Mouse (Mus musculus): ENCODE results near the gene Slc27a3. TPM values are rescaled to one million over a fixed set of nuclear protein-coding genes. Genes with fewer than 3 reads are reported as not detected.

Gene Slc27a3
- polyA plus RNA-seq, 1 experiment from 2014 or later, result 5.7 TPM

- H3K36me3 ChIP-seq (ENCODE audit: control insufficient read depth, insufficient read depth, low read length), result peaks cover 5% of the 10 kb centered on the region; the same call in 1 of the 2 replicates
- WGBS (ENCODE audit: insufficient replicate concordance), result 100% methylated on average over 1 of the region's 1 CpGs
- H3K4me3 ChIP-seq (ENCODE audit: low read depth, low read length), result no peak overlapping the region
- H3K27me3 ChIP-seq (ENCODE audit: control insufficient read depth, insufficient read depth, low read length), result no peaks in the 10 kb centered on the region
- no peaks in the 10 kb centered on the region for H3K9me3 ChIP-seq (replicated peaks; ENCODE audit: control insufficient read depth, low read length)
- H3K4me2 ChIP-seq, result no peak overlapping the region
- H3K9ac ChIP-seq (ENCODE audit: low read depth, low read length), result no peak overlapping the region
- H3K27ac ChIP-seq (ENCODE audit: low read depth, low read length), result no peak overlapping the region
- ATAC-seq (replicated peaks; ENCODE audit: insufficient number of reproducible peaks, low FRiP score, low TSS enrichment), result no peak
- peaks cover 21% of the 10 kb centered on the region for H3K4me1 ChIP-seq (ENCODE audit: control insufficient read depth, insufficient read depth, low read length)
These were observed 37.8 kb upstream of the Slc27a3 start for GRCm38 (mm10) chr3:90427574-90427973.

- peaks cover 17% of the 10 kb centered on the region for H3K36me3 ChIP-seq (ENCODE audit: control insufficient read depth, insufficient read depth, low read length)
These were observed 35.8 kb upstream of the Slc27a3 start for GRCm38 (mm10) chr3:90425499-90425898.

GRCm38 (mm10) chr3:90423549-90423948 is 33.8 kb upstream of the Slc27a3 start:
- peaks cover 23% of the 10 kb centered on the region for H3K36me3 ChIP-seq (ENCODE audit: control insufficient read depth, insufficient read depth, low read length)
- no peaks in the 10 kb centered on the region for H3K9me3 ChIP-seq (replicated peaks; ENCODE audit: control insufficient read depth, low read length)
- H3K4me2 ChIP-seq, result no peak overlapping the region
- no peaks in the 10 kb centered on the region for H3K27me3 ChIP-seq (ENCODE audit: control insufficient read depth, insufficient read depth, low read length)
- H3K9ac ChIP-seq (ENCODE audit: low read depth, low read length), result no peak overlapping the region
- H3K4me1 ChIP-seq (ENCODE audit: control insufficient read depth, insufficient read depth, low read length), result no peaks in the 10 kb centered on the region
- H3K4me3 ChIP-seq (ENCODE audit: low read depth, low read length), result no peak overlapping the region
- H3K27ac ChIP-seq (ENCODE audit: low read depth, low read length), result no peak overlapping the region
- ATAC-seq (replicated peaks; ENCODE audit: insufficient number of reproducible peaks, low FRiP score, low TSS enrichment), result no peak

More at GRCm38 (mm10) chr3:90425499-90425898, 35.8 kb upstream of the Slc27a3 start:
- ATAC-seq (replicated peaks; ENCODE audit: insufficient number of reproducible peaks, low FRiP score, low TSS enrichment), result no peak
- Histone ChIP-seq H3K4me2 (no peak overlapping the region), H3K9ac (ENCODE audit: low read depth, low read length) (no peak overlapping the region), H3K27me3 (ENCODE audit: control insufficient read depth, insufficient read depth, low read length) (no peaks in the 10 kb centered on the region), H3K27ac (ENCODE audit: low read depth, low read length) (no peak overlapping the region), H3K4me1 (ENCODE audit: control insufficient read depth, insufficient read depth, low read length) (peaks cover 4% of the 10 kb centered on the region; the same call in 1 of the 2 replicates), H3K4me3 (ENCODE audit: low read depth, low read length) (no peak overlapping the region), H3K9me3 (replicated peaks; ENCODE audit: control insufficient read depth, low read length) (no peaks in the 10 kb centered on the region)
- 72% methylated on average over 2 of the region's 2 CpGs for WGBS (ENCODE audit: insufficient replicate concordance)

- H3K4me2 ChIP-seq, result no peak overlapping the region
- no peaks in the 10 kb centered on the region for H3K4me1 ChIP-seq (ENCODE audit: control insufficient read depth, insufficient read depth, low read length)
- peaks cover 27% of the 10 kb centered on the region for H3K36me3 ChIP-seq (ENCODE audit: control insufficient read depth, insufficient read depth, low read length)
- H3K27ac ChIP-seq (ENCODE audit: low read depth, low read length), result no peak overlapping the region
- WGBS (ENCODE audit: insufficient replicate concordance), result 91% methylated on average over 6 of the region's 6 CpGs
- H3K27me3 ChIP-seq (ENCODE audit: control insufficient read depth, insufficient read depth, low read length), result no peaks in the 10 kb centered on the region
- no peaks in the 10 kb centered on the region for H3K9me3 ChIP-seq (replicated peaks; ENCODE audit: control insufficient read depth, low read length)
- no peak overlapping the region for H3K4me3 ChIP-seq (ENCODE audit: low read depth, low read length)
- no peak overlapping the region for H3K9ac ChIP-seq (ENCODE audit: low read depth, low read length)
- no peak for ATAC-seq (replicated peaks; ENCODE audit: insufficient number of reproducible peaks, low FRiP score, low TSS enrichment)
These were observed 31.0 kb upstream of the Slc27a3 start for GRCm38 (mm10) chr3:90420696-90421095.

GRCm38 (mm10) chr3:90413011-90413396 is 23.3 kb upstream of the Slc27a3 start:
- WGBS (ENCODE audit: insufficient replicate concordance), result 46% methylated on average over 3 of the region's 3 CpGs
- no peak overlapping the region for H3K4me3 ChIP-seq (ENCODE audit: low read depth, low read length)
- no peak for ATAC-seq (replicated peaks; ENCODE audit: insufficient number of reproducible peaks, low FRiP score, low TSS enrichment)
- no peaks in the 10 kb centered on the region for H3K4me1 ChIP-seq (ENCODE audit: control insufficient read depth, insufficient read depth, low read length)
- H3K9ac ChIP-seq (ENCODE audit: low read depth, low read length), result no peak overlapping the region
- no peak overlapping the region for H3K27ac ChIP-seq (ENCODE audit: low read depth, low read length)
- H3K27me3 ChIP-seq (ENCODE audit: control insufficient read depth, insufficient read depth, low read length), result no peaks in the 10 kb centered on the region
- no peak overlapping the region for H3K4me2 ChIP-seq
- no peaks in the 10 kb centered on the region for H3K9me3 ChIP-seq (replicated peaks; ENCODE audit: control insufficient read depth, low read length)
- peaks cover 34% of the 10 kb centered on the region for H3K36me3 ChIP-seq (ENCODE audit: control insufficient read depth, insufficient read depth, low read length)

- ATAC-seq (replicated peaks; ENCODE audit: insufficient number of reproducible peaks, low FRiP score, low TSS enrichment), result no peak
- Histone ChIP-seq H3K4me3 (ENCODE audit: low read depth, low read length) (no peak overlapping the region), H3K27me3 (ENCODE audit: control insufficient read depth, insufficient read depth, low read length) (no peaks in the 10 kb centered on the region), H3K4me2 (no peak overlapping the region), H3K9me3 (replicated peaks; ENCODE audit: control insufficient read depth, low read length) (no peaks in the 10 kb centered on the region), H3K27ac (ENCODE audit: low read depth, low read length) (no peak overlapping the region), H3K9ac (ENCODE audit: low read depth, low read length) (no peak overlapping the region; the same call in 1 of the 2 replicates), H3K36me3 (ENCODE audit: control insufficient read depth, insufficient read depth, low read length) (peaks cover 38% of the 10 kb centered on the region), H3K4me1 (ENCODE audit: control insufficient read depth, insufficient read depth, low read length) (no peaks in the 10 kb centered on the region)
- 41% methylated on average over 5 of the region's 5 CpGs for WGBS (ENCODE audit: insufficient replicate concordance)
These were observed 22.7 kb upstream of the Slc27a3 start for GRCm38 (mm10) chr3:90412312-90413010.

GRCm38 (mm10) chr3:90408721-90409120 is 19.0 kb upstream of the Slc27a3 start:
- H3K27ac ChIP-seq (ENCODE audit: low read depth, low read length), result no peak overlapping the region
- peaks cover 58% of the 10 kb centered on the region for H3K36me3 ChIP-seq (ENCODE audit: control insufficient read depth, insufficient read depth, low read length)
- 87% methylated on average over 3 of the region's 3 CpGs for WGBS (ENCODE audit: insufficient replicate concordance)
- H3K9me3 ChIP-seq (replicated peaks; ENCODE audit: control insufficient read depth, low read length), result no peaks in the 10 kb centered on the region
- no peak overlapping the region for H3K4me3 ChIP-seq (ENCODE audit: low read depth, low read length)
- no peak for ATAC-seq (replicated peaks; ENCODE audit: insufficient number of reproducible peaks, low FRiP score, low TSS enrichment)
- H3K4me2 ChIP-seq, result no peak overlapping the region
- H3K4me1 ChIP-seq (ENCODE audit: control insufficient read depth, insufficient read depth, low read length), result no peaks in the 10 kb centered on the region
- no peaks in the 10 kb centered on the region for H3K27me3 ChIP-seq (ENCODE audit: control insufficient read depth, insufficient read depth, low read length)
- no peak overlapping the region for H3K9ac ChIP-seq (ENCODE audit: low read depth, low read length)

GRCm38 (mm10) chr3:90406414-90406813 is 16.7 kb upstream of the Slc27a3 start:
- 86% methylated on average over 5 of the region's 5 CpGs for WGBS (ENCODE audit: insufficient replicate concordance)
- Histone ChIP-seq H3K9me3 (replicated peaks; ENCODE audit: control insufficient read depth, low read length) (no peaks in the 10 kb centered on the region), H3K9ac (ENCODE audit: low read depth, low read length) (no peak overlapping the region), H3K4me1 (ENCODE audit: control insufficient read depth, insufficient read depth, low read length) (no peaks in the 10 kb centered on the region), H3K27ac (ENCODE audit: low read depth, low read length) (no peak overlapping the region), H3K4me2 (no peak overlapping the region), H3K27me3 (ENCODE audit: control insufficient read depth, insufficient read depth, low read length) (no peaks in the 10 kb centered on the region), H3K36me3 (ENCODE audit: control insufficient read depth, insufficient read depth, low read length) (peaks cover 70% of the 10 kb centered on the region), H3K4me3 (ENCODE audit: low read depth, low read length) (no peak overlapping the region)
- no peak for ATAC-seq (replicated peaks; ENCODE audit: insufficient number of reproducible peaks, low FRiP score, low TSS enrichment)

- no peaks in the 10 kb centered on the region for H3K9me3 ChIP-seq (replicated peaks; ENCODE audit: control insufficient read depth, low read length)
- peaks cover 71% of the 10 kb centered on the region for H3K36me3 ChIP-seq (ENCODE audit: control insufficient read depth, insufficient read depth, low read length)
- H3K4me1 ChIP-seq (ENCODE audit: control insufficient read depth, insufficient read depth, low read length), result no peaks in the 10 kb centered on the region
- H3K4me2 ChIP-seq, result no peak overlapping the region
- WGBS (ENCODE audit: insufficient replicate concordance), result 72% methylated on average over 4 of the region's 4 CpGs
- no peak overlapping the region for H3K9ac ChIP-seq (ENCODE audit: low read depth, low read length)
- no peak overlapping the region for H3K4me3 ChIP-seq (ENCODE audit: low read depth, low read length)
- ATAC-seq (replicated peaks; ENCODE audit: insufficient number of reproducible peaks, low FRiP score, low TSS enrichment), result no peak
- H3K27ac ChIP-seq (ENCODE audit: low read depth, low read length), result no peak overlapping the region
- no peaks in the 10 kb centered on the region for H3K27me3 ChIP-seq (ENCODE audit: control insufficient read depth, insufficient read depth, low read length)
These were observed 14.9 kb upstream of the Slc27a3 start for GRCm38 (mm10) chr3:90404609-90405008.

Data from heart, embryonic 11.5 days (tissue).